Mouse (Mus musculus) hindbrain, embryonic 16.5 days (tissue): ENCODE measurements around the gene Zfp189. TPM values are rescaled to one million over a fixed set of nuclear protein-coding genes. Genes with fewer than 3 reads are reported as not detected.

Experiments used
- ATAC-seq: fragments of 200-750 bp; cut with Nextera tagmentation; 2 replicates; pipeline ENCODE4 v1.8.0; 2017; ENCODE audit warnings: moderate TSS enrichment, moderate library complexity
- H3K27ac ChIP-seq: fragments of 300-500 bp; sonication (generic); 2 replicates; pipeline ENCODE4 v1.5.1; 2014; ENCODE audit warnings: low read depth, mild to moderate bottlenecking, control low read depth, low read length, moderate library complexity
- H3K27me3 ChIP-seq: fragments of 300-500 bp; sonication (generic); replicated peaks from 2 replicates; pipeline ENCODE4 v1.6.1; 2014; ENCODE audit warnings: low read length; ENCODE audit not compliant: control insufficient read depth, insufficient read depth
- H3K36me3 ChIP-seq: fragments of 300-500 bp; sonication (generic); 2 replicates; pipeline ENCODE4 v1.6.1; 2014; ENCODE audit warnings: mild to moderate bottlenecking, low read length, moderate library complexity, mixed read lengths; ENCODE audit not compliant: control insufficient read depth, insufficient read depth
- H3K4me1 ChIP-seq: fragments of 300-500 bp; sonication (generic); 2 replicates; pipeline ENCODE4 v1.6.1; 2014; ENCODE audit warnings: low read depth, low read length; ENCODE audit not compliant: control insufficient read depth, insufficient read depth
- H3K4me2 ChIP-seq: fragments of 300-500 bp; sonication (generic); 2 replicates; pipeline ENCODE4 v1.6.1; 2014; ENCODE audit warnings: mild to moderate bottlenecking, low read length, control low read depth, moderate library complexity
- H3K4me3 ChIP-seq: fragments of 300-500 bp; sonication (generic); 2 replicates; pipeline ENCODE4 v1.5.1; 2014; ENCODE audit warnings: mild to moderate bottlenecking, low read length, control low read depth, moderate library complexity
- H3K9ac ChIP-seq: fragments of 300-500 bp; sonication (generic); 2 replicates; pipeline ENCODE4 v1.6.1; 2014; ENCODE audit warnings: low read depth, mild to moderate bottlenecking, control low read depth, low read length, moderate library complexity
- H3K9me3 ChIP-seq: fragments of 300-500 bp; sonication (generic); 2 replicates; pipeline ENCODE4 v1.6.1; 2014; ENCODE audit warnings: mild to moderate bottlenecking, low read length, moderate library complexity; ENCODE audit not compliant: control insufficient read depth
- WGBS: fragments of 180-500 bp; shearing (Covaris S2); extraction: QIAGEN DNeasy Blood & Tissue Kit; methylation state at CpG from one replicate; pipeline ENCODE4 v1.1.7; 2014; 5-methylcytosine and 5-hydroxymethylcytosine counted together
- polyA plus RNA-seq: library from polyadenylated mRNA; unstranded; fragments of >200 nt; fragmentation: Nextera tagmentation; extraction: Ambion mirVana; gene quantifications from 2 replicates; pipeline ENCODE4 v1.2.1, GENCODE M21; 2015

Gene Zfp189
- polyA plus RNA-seq, 1 experiment from 2014 or later = 12.2 TPM

- WGBS = 71% methylated on average over 3 of the region's 3 CpGs
- ATAC-seq = no peak
- no peak within 1 kb of the TSS for H3K9ac ChIP-seq
Measured at GRCm38 (mm10) chr4:49549383-49549782, 28.4 kb downstream of the Zfp189 start, which contains the start of gene Aldob. Aldob (minus strand) TSS chr4:49549546.

DNA sequence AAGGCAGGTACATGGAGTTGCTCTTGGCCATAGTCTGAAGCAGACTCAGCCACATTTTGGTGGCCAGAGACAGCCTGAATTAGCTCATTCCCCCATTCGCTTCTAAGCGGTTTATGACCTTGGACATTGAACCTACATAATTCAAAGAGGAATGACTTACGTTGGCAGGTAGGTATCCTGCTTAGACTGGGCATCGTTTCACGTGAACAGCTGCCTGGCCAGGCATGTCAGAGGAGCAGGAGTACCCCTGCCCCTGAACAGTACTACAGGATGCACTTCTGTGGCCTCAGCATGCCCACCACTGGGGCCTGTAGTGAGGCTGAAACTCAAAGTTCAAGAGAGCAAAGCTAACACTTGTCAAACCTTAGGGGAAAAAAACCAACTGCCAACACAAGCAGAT is 32.4 kb downstream of the Zfp189 start:
- ATAC-seq = no peak
- no peaks in the 10 kb centered on the region for H3K36me3 ChIP-seq
- H3K27ac ChIP-seq = no peak overlapping the region
- no peaks in the 10 kb centered on the region for H3K4me1 ChIP-seq
- no peak overlapping the region for H3K9ac ChIP-seq
- no peak overlapping the region for H3K4me2 ChIP-seq
- no peak overlapping the region for H3K4me3 ChIP-seq
- no peaks in the 10 kb centered on the region for H3K27me3 ChIP-seq
- no peaks in the 10 kb centered on the region for H3K9me3 ChIP-seq
- WGBS = 85% methylated on average over 5 of the region's 5 CpGs

More at GRCm38 (mm10) chr4:49549383-49549782, 28.4 kb downstream of the Zfp189 start, which contains the start of gene Aldob:
- H3K4me1 ChIP-seq = no peaks in the 10 kb centered on the region
- H3K27me3 ChIP-seq = no peaks in the 10 kb centered on the region
- H3K9me3 ChIP-seq = no peaks in the 10 kb centered on the region
- no peaks in the 10 kb centered on the region for H3K36me3 ChIP-seq
- H3K4me3 ChIP-seq = no peak within 1 kb of the TSS
- H3K4me2 ChIP-seq = no peak within 1 kb of the TSS
- H3K27ac ChIP-seq = no peak within 1 kb of the TSS

DNA sequence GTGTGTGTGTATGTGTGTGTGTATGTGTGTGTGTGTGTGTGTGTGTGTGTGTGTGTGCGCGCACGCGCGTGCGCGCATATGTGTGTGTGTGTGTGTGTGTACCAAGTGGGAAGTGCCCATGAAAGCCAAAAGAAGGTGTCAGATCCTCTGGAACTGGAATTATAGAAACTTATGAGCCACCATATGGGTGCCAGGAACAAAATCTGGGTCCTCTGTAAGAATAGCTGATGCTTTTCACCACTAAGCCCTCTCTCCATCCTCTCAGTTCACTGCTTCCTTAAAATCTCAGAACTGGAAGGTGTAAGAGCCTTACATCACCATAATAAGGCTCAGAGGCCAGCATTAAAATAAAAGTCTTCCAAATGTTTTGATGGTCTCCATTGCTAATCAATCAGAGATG is 36.4 kb downstream of the Zfp189 start:
- 97% methylated on average over 7 of the region's 7 CpGs for WGBS
- Histone ChIP-seq H3K4me1 (no peaks in the 10 kb centered on the region), H3K9me3 (no peaks in the 10 kb centered on the region), H3K4me2 (no peak overlapping the region), H3K9ac (no peak overlapping the region), H3K27ac (no peak overlapping the region), H3K4me3 (no peak overlapping the region), H3K27me3 (no peaks in the 10 kb centered on the region), H3K36me3 (no peaks in the 10 kb centered on the region)
- ATAC-seq = no peak

- no peak overlapping the region for H3K4me2 ChIP-seq
- H3K4me3 ChIP-seq = no peak overlapping the region
- no peaks in the 10 kb centered on the region for H3K27me3 ChIP-seq
- 87% methylated on average over 2 of the region's 2 CpGs for WGBS
- H3K9ac ChIP-seq = no peak overlapping the region
- H3K9me3 ChIP-seq = no peaks in the 10 kb centered on the region
- ATAC-seq = no peak
- no peaks in the 10 kb centered on the region for H3K36me3 ChIP-seq
- H3K4me1 ChIP-seq = no peaks in the 10 kb centered on the region
- H3K27ac ChIP-seq = no peak overlapping the region
Measured at GRCm38 (mm10) chr4:49558181-49558580, 37.2 kb downstream of the Zfp189 start.

DNA sequence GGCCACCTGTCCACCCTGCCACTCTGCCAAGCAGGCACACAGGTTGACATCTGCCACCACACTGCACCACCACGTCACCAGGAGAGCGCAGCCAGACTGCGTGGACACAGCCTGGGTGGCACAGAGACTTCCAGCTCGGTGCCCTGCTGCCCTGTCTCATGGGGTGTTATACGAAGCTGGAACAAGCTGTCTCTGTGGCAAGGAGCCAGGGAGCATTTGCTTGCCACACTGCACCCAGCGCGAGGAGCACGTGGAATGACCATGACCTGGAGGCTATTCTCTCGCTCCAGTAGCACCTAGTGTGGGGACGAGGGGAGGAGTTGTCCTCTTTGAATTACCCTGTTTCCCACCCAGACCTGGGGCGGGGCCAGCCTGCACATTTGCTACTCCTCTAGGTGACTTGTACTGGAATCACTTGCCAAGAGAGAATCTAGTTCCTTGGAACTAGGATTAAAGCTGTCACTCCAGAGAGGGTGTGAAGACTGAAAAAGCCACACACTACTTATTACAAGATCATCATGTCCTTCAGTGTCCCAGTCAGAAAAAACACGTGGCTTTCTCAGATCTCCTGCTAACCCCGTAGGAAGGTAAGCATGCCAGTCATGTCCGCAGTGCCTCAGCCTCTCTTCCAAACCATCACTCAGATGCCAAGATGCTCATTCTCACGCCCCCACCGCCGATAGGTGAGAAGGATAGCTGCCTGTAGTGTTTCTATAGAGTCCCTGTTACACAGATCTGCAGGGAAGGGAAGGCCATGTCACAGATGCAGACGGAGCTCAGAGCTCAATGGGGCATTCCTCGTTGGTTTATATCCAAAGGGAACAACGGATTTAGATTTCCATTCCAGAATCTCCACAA is 39.2 kb downstream of the Zfp189 start:
- Histone ChIP-seq H3K4me3 (no peak overlapping the region), H3K27me3 (no peaks in the 10 kb centered on the region), H3K27ac (no peak overlapping the region), H3K9me3 (no peaks in the 10 kb centered on the region), H3K4me2 (peak overlapping the region; percentile 5; the same call in 1 of the 2 replicates), H3K9ac (no peak overlapping the region), H3K4me1 (no peaks in the 10 kb centered on the region), H3K36me3 (no peaks in the 10 kb centered on the region)
- 64% methylated on average over 20 of the region's 20 CpGs for WGBS
- ATAC-seq = peak; percentile 94

DNA sequence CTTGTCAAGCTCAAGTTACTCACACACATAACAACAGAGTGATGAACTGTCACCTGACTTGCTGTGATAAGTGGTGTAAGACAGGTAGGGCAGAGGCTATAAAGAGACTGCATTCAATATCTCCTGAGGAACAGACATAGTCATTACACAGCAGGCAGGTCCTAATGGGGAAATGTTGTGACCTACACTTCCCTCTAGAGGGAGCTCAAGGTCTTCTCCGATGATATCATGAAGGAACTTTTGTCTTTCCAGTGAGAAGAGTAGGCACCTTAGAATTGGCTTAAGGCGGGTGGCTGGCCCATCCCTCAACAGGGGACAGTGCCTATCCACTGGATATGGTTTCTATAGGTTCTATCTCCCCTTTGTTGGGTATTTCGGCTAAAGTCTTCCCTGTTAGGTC is 46.6 kb downstream of the Zfp189 start:
- Histone ChIP-seq H3K27ac (no peak overlapping the region), H3K4me2 (no peak overlapping the region), H3K4me3 (no peak overlapping the region), H3K9me3 (no peaks in the 10 kb centered on the region), H3K36me3 (no peaks in the 10 kb centered on the region), H3K27me3 (no peaks in the 10 kb centered on the region), H3K4me1 (no peaks in the 10 kb centered on the region), H3K9ac (no peak overlapping the region)
- 27% methylated on average over 3 of the region's 3 CpGs for WGBS
- ATAC-seq = peak; percentile 77

GRCm38 (mm10) chr4:49572194-49572593 is 51.2 kb downstream of the Zfp189 start:
- ATAC-seq = no peak
- Histone ChIP-seq H3K36me3 (no peaks in the 10 kb centered on the region), H3K4me3 (no peak overlapping the region), H3K4me2 (no peak overlapping the region), H3K27me3 (no peaks in the 10 kb centered on the region), H3K9me3 (no peaks in the 10 kb centered on the region), H3K27ac (no peak overlapping the region), H3K9ac (no peak overlapping the region), H3K4me1 (no peaks in the 10 kb centered on the region)
- WGBS = 80% methylated on average over 4 of the region's 4 CpGs

Other genes with a start within 250 kb of the Zfp189 start
- not detected in 2 replicates for gene Acnat2, start 113.0 kb upstream of the Zfp189 start, polyA plus RNA-seq
- gene Acnat1, start 47.3 kb upstream of the Zfp189 start, polyA plus RNA-seq = not detected in 2 replicates
- not detected in 2 replicates for gene Baat, start 14.6 kb upstream of the Zfp189 start, polyA plus RNA-seq
- gene Mrpl50, start 83 bp upstream of the Zfp189 start, polyA plus RNA-seq = 74.3 and 76.5 TPM in 2 replicates
- 0.26 and 0.60 TPM in 2 replicates for gene Aldob, start 28.4 kb downstream of the Zfp189 start, polyA plus RNA-seq
- 142 and 156 TPM in 2 replicates for gene Tmem246, start 76.7 kb downstream of the Zfp189 start, polyA plus RNA-seq
- gene Rnf20, start 110.8 kb downstream of the Zfp189 start, polyA plus RNA-seq = 41.8 and 41.9 TPM in 2 replicates
- gene Ppp3r2, start 160.8 kb downstream of the Zfp189 start, polyA plus RNA-seq = 0.41 and 0.53 TPM in 2 replicates